Mouse (Mus musculus) spleen, adult 18-20 months (tissue): ENCODE data around the gene Hydin.
"Not testable (repeated sequence)": the region's sequence is repeated elsewhere in the genome, so short reads cannot be mapped to it uniquely, and the experiment has no call there.

Experiments used
- DNase-seq, 2 experiments: peaks; one replicate each; pipeline ENCODE4 v3.0.0; 2022; ENCODE audit warnings: mixed read lengths in 2 of 2

Gene Hydin

DNA sequence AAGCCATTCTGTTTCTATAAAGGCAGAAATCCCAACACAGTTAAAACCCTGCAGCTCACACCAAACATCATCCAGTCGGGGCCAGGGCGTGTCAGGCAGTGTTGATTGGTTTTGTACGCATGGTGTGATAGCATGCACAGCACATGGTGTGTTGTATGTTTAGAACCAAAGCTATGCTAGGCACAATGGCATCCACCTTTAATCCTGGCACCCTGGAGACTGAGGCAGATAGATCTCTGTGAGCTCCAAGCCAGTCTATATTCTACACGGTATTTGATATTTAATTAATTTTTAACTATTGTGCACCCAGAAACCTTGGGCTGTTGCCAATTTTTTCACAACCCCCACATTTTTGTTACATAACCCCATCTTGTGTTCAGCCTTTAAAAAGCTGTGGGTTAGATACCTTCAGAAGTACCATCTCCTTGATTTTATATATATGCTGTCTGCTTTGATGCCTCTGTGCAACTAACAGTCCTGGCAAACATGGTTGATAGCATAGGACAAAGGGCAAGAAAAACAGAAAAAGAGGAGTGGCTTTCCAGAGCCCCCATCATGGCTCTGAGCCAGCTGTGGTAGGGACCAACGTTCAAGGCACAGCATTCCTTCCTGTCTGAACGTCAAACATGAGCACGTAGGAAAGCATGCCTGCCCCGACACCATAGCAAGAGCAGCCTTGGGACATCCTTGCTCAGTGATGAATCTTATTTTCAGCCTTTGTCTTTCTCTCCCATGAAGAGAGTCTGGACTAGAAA, 263.4 kb downstream of the Hydin start:
- no peak for DNase-seq

DNA sequence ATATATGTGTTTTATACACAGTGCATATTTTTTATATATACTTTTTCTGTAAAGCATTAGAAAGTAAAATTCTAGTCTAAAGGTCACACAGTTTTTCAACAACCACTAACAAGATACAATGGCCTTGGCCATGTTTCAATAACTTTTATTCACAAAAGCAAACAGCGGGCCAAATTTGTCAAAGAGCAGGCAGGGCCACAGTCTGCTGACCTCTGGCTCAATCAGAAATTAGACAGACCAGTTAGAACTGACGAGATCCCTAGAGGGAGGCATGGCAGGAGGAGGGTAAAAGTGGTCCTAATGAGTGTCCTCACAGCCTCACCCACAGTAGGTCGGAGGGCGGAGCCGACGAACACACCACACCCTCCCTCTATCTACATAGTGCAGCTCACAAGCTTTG, 267.0 kb downstream of the Hydin start:
- no peak for DNase-seq

DNA sequence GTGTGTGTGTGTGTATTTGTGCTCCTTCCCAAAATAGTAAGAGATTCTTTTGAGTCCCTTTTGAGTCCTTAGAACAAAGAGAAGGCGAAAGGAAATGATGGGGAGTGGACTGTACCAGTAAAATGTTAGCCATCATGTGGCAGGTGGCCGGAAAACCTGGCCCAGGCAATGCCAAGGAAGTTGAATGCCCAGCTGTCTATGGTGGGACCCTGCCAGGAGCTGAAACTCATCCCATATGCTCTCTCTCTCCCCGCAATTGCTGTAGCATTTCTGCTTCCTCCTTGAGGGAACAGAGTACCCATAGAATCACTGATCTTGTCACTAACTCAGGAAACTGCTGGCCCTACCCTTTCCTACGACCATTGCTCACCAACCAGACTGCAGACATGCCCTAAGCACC, 271.1 kb downstream of the Hydin start:
- DNase-seq = no peak

DNA sequence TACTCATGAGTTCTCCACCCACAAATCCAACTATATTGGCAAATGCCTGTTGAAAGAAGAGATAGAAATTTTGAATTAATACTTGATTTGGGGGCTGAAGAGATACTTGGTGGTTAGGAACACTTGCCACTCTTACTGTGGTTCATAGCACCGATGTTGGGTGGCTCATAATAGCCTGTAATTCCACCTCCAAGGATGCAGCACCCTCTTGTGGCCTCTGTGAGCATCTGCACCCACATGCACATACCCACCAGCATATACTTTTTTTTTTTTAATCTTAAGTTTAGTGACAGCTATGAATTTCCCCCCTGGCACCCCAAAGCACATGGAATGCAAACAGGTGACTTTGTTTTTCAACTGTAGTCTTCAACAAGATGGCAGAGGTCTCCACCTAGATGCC, 283.6 kb downstream of the Hydin start:
- DNase-seq = no peak

DNA sequence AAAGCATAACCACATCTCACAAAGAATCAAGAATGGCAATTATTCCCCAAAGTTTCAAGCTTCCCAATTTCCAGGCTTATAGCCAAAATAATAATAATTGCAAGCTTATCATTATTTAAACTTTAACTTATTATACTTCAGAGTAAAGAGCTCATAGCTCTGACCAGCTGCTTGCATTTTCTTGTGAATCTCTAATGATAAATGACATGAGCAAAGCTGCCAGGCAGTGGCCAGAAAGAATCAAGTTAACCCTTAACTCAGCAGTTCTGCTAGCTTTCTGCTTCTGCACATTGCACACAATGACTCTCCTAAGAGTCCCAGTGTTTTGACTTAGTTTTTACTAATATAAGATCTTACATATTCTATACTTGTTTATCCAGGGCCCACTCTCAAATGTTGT, 285.3 kb downstream of the Hydin start:
- not testable (repeated sequence) for DNase-seq

DNA sequence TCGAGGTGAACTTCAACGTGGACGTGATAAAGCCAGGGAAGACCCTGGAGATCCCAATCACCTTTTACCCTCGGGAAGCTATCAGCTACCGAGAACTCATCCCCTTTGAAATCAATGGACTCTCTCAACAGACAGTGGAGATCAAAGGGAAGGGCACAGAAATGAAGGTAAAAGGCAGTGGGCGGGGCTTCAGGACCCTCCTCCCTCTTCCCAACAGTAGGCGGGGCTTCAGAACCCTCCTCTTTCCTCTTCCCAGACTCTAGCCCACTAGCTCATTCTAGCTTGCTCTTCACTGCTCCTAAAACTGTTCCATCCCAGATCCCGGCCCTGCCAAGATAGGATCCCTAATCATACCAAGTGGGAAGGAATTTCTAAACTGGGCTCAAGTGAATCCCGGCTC, 325.9 kb downstream of the Hydin start:
- no peak for DNase-seq

DNA sequence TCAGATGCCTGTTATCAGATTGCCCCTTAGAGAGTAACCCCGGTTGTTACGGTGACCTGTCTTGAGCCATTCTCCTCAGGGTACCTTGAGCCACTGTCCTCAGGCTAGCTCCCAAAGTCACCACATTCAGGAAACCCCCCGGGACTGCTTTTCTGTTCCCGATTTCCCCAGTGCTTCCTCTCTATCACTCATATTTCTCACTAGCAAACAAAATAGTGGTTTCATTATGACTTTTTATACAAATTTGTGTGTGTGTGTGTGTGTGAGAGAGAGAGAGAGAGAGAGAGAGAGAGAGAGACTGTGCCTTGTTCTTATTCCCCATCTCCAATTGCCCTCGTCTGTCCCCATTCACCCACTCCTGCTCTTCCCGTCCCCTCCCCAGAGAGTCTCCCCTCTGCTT, 327.4 kb downstream of the Hydin start:
- no peak for DNase-seq

DNA sequence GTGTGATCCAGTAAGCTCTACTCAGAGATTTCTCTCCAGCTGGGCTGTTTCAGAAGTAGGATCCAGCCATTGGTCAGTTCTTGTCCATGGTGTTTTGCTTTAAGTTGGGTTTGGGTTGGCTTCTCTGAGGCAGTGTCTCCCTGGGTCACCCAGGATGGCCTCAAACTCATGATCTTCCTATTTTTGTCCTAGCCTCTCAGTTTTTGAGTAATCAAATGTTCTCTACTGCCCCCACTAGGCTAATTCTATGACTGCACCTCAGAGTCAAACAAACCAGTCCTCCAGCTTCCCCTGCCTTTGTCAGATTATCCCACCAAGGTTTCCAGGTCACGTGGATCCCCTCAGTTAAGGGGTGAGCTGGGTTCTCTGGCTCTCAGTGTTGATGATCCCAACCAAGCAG, 337.8 kb downstream of the Hydin start:
- DNase-seq = peak in 1 of 2 experiments; percentile 19

DNA sequence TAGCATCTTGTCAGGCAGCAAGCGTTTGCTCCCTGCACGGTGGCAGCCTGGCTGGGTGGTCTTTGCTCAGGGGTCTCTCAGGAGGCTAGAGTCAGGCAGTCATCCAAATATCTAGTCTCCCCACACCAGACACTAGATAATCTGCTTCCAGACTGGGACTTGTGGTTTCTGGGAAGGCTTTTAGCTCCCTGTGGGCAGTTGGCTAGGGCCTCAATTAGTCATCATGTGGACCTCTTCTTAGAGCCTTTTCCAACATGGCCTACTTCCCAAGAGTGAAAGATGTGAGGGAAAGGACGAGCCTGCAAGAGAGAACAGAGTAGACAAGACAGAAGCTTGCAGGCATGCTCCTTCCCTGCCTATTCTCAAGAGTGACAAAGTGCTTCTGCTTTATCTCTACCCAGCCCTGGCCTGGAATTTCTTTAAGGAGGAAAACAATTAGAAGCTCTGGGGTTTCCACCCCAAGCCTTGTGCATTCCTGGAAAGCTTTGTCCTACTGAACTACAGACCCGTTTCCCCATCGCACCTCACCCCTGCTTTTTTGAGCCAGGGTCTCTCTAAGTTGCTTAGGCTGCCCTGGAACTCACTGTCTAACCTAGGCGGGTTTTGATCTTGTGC, 338.7 kb downstream of the Hydin start:
- DNase-seq = no peak

DNA sequence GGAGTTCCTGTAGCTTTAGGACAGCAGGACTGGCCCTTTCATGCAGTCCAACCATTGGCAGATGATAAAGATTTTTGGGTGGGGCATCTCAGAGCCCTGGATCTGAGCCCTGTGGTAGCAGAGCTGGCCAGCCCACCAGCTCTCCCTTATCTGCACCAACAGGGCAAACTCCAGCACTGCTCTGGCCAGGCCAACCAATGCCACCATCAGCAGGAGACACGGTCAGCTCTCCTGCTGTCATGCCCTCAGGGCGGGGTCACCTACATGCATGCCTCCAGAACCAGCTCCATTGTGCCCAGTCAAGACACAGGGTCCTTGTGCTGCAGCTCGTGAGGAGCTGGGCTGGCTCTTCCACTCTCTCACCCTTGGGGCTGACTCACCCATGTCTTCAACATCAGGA, 349.0 kb downstream of the Hydin start:
- no peak for DNase-seq

DNA sequence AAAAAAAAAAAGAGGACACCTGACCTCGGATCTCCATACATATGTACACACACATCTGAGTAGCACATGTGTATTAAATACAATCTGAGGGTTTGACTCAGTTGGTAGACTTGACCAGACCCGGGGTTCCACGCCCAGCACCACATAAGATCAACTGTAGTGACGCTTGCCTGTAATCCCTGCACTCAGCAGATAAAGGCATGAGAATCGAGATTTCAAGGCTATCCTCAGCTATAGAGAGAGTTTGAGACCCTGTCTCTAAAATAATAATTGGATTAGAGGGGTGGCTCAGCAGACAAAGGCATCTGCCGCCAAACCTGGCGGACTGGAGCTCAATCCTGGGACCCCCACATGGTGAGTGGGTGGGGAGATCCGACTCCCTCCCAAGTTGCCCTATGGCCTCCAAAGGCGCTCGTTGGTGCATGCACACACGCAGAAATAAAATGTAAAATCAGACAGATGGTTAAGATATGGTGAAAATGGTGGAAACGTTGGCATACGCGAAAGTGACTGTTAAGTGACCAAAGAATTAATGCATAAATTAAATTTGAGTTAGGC, 351.1 kb downstream of the Hydin start:
- DNase-seq = no peak

DNA sequence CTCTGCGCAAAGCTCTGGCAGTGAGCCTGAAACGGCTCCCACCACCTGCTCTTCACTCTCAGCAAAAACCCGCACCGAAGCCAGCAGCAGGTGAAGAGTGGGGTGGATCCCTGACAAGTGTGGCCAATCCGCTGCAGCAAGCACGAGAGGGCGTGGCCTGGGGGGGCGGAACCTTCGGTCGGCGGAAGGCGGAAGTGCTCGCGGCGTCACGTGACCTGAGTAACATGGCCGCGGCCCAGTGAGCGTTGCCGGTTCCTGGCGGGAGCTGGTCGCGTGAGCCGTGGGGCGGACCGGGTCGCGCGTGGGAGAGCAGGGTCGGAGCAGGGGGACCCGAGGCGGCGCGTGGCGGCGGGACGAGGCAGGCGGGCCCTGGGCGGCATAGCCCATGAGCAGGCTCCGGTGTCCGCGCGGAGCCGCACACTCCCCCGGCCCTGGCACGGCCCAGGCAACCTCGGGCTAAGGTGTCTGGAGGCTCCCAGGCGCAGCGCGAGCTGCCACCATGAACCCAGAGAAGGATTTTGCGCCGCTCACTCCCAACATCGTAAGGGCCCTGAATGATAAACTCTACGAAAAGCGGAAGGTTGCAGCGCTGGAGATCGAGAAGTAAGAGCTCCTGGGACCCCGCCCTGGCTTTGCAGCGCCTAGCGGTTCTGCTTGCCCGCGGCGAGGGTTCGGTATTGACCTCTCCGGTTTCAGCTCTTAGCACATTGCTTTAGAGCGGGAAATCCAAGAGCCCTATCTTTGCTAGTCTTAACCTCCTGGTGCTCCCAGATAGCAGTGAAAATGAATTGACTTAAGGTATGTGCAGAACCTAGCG, 351.8 kb downstream of the Hydin start, which contains the start of gene Vac14:
Gene Vac14 (plus strand): TSS at position 195 of the 817 bp plus-strand sequence.
- DNase-seq = peak; percentile 97 to 99

DNA sequence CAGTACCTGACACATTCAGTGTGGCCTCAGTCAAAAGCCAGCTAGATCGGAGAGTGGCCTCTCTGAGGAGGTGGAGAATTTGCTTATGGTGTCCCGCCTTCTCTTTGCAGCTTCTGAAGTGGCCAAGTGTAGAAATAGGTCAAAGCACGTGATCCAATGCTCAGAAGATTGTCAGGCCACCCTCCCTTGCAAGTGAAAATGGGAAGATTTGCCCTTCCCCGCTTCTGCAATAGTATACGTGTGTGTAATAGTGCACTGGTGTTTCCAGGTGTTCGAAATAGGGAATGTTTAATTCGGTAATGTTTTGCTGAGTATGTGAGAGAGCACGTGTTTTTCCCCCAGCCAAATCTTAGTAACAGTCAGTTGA, 352.4 kb downstream of the Hydin start:
- no peak for DNase-seq

DNA sequence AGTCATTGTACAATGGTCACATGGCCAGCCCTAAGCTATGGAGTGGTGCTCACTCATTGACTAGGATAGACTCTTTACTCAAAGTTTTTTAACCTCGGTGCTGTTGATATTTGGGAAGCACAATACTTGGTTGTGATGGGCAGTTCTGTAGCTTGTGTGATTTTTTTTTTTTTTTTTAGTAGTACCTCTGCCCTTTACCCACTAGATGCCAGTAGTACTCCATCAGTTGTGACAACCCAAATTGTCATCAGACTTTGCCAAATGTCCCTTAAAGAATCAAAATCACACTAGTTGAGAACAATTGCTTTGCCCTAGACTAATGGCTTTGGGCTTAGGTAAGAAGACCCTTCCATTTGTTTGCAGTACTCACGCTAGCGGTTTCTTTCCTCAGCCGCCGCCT, 353.1 kb downstream of the Hydin start:
- no peak for DNase-seq

DNA sequence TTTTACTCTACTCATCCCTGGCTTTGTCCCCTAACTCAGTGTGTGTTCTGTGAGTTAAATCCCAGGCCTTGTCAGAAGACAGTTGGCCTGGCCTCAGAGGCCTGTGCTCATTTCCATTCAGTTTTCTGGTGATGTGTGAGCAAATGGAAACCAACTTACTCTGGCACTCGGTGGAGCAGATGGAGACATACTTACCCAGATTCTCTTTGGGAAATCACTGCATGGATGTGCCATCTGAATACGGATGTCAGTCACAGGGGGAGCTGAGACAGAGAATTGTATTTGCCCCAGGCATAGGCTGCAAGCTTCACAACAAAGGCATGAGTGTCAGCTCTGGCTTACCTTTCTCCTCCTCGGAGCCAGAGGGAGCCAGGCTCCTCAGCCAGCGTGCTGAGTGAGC, 359.7 kb downstream of the Hydin start:
- no peak for DNase-seq

DNA sequence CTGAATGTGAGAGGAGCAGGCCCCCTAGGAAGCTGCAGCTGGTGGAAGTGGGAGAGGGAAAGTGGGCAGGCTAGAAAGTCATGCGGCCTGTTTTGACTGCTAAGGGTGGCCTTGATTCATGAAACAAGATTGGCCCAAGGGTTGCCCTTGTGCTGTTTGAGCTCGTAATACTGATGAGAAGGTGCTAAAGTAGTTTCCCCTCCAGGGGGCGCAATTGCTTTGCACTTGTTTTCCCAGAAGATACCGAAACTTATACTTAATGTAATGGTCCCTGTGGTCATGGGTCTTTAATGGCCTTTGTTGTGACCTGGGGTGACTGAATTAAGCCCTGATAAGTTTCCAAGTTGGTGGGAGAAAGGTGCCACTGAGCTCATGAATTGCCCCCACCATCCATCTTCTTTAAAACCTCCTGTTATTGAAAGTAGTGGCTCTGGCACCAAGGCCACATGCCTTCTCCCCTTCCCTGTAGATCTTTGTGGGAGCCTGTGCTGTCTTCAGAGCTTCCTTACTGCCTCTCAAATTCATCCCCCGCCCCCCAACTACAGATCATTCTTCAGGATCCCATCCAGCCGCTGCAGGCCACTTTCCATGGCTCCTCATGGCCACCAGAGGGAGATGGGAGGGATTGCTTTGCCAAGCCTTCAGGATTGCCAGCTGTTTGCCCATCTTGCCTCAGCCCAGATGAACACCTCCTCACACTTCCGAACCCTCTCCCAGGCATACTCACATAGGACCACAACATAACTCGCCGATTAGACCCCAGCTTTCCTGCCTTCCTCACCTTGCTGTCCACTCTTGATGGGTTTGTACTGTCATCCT, 362.7 kb downstream of the Hydin start:
- peak in 1 of 2 experiments; percentile 50 for DNase-seq

DNA sequence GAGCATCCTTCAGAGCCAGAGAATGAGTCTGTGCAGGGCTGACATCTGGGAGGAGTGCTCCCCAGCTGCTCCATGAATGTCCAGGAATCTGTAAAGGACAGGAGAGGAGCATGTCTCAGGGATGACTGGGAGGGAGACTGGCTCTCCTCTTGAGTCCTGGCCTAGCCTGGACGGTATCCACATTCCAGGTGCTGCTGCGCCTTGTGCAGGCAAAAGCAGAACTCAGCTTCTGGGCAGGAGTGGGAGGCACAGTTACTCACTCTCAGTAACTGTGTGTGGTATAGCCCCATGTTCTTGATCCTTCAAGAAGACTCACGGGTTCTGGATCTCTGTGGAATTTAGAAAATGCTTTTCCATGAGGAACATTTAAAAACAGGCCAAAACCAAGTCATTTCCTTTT, 363.3 kb downstream of the Hydin start:
- no peak for DNase-seq

DNA sequence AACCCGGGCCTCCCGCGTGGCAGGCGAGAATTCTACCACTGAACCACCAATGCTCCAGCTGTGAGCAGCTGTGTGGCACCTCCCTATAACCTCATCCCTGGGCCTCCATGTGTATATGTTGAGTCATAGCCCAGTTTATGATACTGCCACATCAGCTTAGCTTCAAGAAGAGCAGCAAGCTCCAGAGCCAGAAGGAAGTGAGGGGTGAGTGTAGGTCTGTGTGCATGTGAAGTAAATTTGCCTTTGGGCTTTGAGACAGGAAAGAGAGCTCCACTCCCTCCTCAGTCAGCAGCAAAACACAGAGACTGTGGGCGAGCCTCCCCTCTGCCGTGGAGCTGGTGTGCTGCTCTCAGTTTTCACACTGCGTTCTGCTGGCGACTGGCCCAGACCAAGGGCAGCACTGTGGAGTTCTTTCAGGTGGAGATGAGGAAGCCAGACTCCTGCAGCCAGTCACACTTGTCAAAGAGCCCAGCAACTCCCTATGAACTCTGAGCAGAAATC, 363.8 kb downstream of the Hydin start:
- no peak for DNase-seq

DNA sequence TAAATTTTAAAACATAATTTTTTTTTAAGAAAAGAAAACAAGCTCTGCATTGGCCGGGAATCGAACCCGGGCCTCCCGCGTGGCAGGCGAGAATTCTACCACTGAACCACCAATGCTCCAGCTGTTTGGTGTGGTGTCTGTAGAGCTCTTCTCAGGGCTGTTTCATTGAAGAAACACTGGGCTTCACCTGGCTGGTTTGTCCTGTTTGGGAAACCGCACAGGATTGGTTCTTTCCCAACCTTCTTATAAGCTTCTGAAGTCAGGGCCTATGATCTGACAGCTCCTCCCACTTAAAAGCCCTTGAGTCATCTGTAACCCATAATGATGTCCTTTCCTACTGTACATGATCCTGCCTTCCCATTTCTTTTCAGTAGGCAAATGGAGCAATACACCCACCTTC, 364.4 kb downstream of the Hydin start:
- no peak for DNase-seq

DNA sequence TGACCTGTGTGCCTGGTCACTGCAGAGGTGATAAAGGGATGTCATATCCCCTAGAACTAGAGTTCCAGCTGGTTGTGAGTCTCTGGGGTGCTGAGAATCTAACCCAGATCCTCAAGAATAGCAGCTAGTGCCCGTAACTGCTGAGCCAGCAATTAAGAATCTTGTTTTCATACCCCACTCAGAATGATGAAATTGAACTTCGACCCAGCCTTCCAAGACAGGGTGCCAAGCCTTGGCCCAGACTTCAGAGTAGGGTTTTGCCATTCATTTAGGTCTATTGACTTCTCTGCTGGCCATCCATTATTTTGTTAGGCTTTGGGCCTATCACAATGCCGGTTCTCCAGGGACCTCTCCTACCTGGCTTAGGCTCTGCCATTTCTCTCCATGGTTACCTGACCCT, 367.0 kb downstream of the Hydin start:
- no peak for DNase-seq

DNA sequence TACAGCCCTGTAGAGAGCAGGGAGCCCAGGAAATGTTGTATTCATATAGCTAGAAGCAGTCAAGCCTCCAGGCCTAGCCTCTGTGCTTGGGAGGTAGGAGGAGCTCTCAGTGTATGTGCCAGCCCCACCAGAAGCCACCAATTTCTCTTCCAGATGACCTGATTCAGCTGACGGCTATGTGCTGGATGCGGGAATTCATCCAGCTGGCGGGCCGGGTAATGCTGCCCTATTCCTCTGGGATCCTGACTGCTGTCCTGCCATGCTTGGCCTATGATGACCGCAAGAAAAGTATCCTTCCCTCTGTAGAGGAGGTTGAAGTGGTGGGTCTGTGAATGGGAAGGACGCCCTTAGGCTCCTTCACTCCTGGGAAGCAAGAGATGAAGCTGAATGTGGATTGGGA, 369.4 kb downstream of the Hydin start:
- DNase-seq = no peak

DNA sequence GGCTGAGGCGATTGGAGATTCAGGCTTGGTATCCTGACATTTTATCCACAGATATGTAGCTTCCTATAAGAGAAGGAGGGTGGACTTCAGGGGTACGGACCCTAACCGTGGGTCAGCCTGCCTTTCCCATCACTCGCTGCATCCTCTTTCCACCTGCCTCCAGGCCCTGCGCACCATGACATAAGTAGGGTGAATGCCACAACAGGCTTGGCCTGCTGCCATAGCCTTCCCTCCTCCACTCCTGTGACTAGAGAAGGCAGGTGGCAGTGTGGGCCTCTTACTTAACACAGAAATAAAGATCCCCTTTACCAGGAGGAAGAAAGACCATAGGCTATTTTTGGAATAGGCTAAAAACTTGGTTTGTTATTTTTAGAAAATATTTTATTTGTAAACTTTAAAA, 375.6 kb downstream of the Hydin start:
- DNase-seq = no peak

DNA sequence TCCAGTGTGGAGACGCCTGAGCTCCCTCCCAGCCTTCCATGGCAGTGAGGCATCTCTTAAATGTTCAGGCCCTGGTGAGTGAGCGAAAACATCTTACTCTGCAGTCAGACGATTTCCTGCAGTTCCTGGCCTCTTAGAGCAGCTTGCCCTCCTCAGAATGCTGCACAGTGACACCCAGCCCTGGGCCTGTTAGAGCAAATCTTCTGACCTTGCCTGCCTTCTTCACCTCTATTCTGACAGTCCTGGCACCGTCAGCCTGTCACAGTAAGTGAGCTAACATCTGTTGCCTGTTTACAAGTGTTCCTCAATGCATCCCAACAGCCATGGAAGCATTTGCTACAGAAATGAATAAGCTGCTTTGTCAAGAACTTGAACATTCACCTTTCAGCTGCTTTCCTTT, 376.4 kb downstream of the Hydin start:
- no peak for DNase-seq
